Comparison of ENCODE assay signal across 7 mouse cellular contexts in genomic region chr17:67651506-67651905, GRCm38 (mm10). TPM values are rescaled to one million over a fixed set of nuclear protein-coding genes. Genes with fewer than 3 reads are reported as not detected.
DNase-seq lines count a peak whose midpoint lies in the region; ATAC-seq lines count a peak whose summit lies in the region.

No protein-coding gene starts in this region.

- H3K9me3 ChIP-seq in forebrain, embryonic 11.5 days (ENCODE audit: control insufficient read depth, low read length), result no peaks in the 10 kb centered on the region
- no peaks in the 10 kb centered on the region for H3K9me3 ChIP-seq in liver, embryonic 13.5 days (replicated peaks)

- H3K4me1 ChIP-seq in forebrain, embryonic 11.5 days (replicated peaks; ENCODE audit: control insufficient read depth, insufficient read depth, low read length), result no peaks in the 10 kb centered on the region
- H3K4me1 ChIP-seq in liver, embryonic 13.5 days (replicated peaks), result no peaks in the 10 kb centered on the region

- no peak overlapping the region for H3K27ac ChIP-seq in forebrain, embryonic 11.5 days (ENCODE audit: low read depth, low read length)
- H3K27ac ChIP-seq in liver, embryonic 13.5 days, result no peak overlapping the region

- no peak overlapping the region for H3K4me2 ChIP-seq in forebrain, embryonic 11.5 days (ENCODE audit: low read depth, low read length, severe bottlenecking)
- H3K4me2 ChIP-seq in liver, embryonic 13.5 days, result no peak overlapping the region

- peak; percentile 11 for DNase-seq in urinary bladder, adult 18-20 months (ENCODE audit: low spot score in 2 of 2)
- DNase-seq in urinary bladder, postnatal 10 days (ENCODE audit: low spot score), result no peak
- peak; percentile 73 for DNase-seq in brain, adult 2 months (ENCODE audit: low read depth, low spot score)
- DNase-seq in forebrain, embryonic 11.5 days (ENCODE audit: low spot score), result peak; percentile 68
- DNase-seq in kidney, adult 9 months, result peak; percentile 82
- peak; percentile 11 for DNase-seq in liver, embryonic 13.5 days
- DNase-seq in right cerebral cortex, postnatal 10 days (ENCODE audit: low spot score in 2 of 2), result peak; percentile 43 to 52

- 14% methylated on average over 4 of the region's 4 CpGs for WGBS in forebrain, embryonic 11.5 days
- WGBS in liver, embryonic 13.5 days (ENCODE audit: insufficient replicate concordance), result 15% methylated on average over 4 of the region's 4 CpGs

- H3K27me3 ChIP-seq in forebrain, embryonic 11.5 days (ENCODE audit: control insufficient read depth, insufficient read depth, low read length), result no peaks in the 10 kb centered on the region
- H3K27me3 ChIP-seq in liver, embryonic 13.5 days, result no peaks in the 10 kb centered on the region

- H3K4me3 ChIP-seq in forebrain, embryonic 11.5 days (ENCODE audit: low read depth, low read length), result no peak overlapping the region
- H3K4me3 ChIP-seq in liver, embryonic 13.5 days (replicated peaks), result no peak overlapping the region

- no peaks in the 10 kb centered on the region for H3K36me3 ChIP-seq in forebrain, embryonic 11.5 days (ENCODE audit: control insufficient read depth, insufficient read depth, low read length)
- H3K36me3 ChIP-seq in liver, embryonic 13.5 days, result no peaks in the 10 kb centered on the region

- no peak overlapping the region for H3K9ac ChIP-seq in forebrain, embryonic 11.5 days (ENCODE audit: low read length)
- H3K9ac ChIP-seq in liver, embryonic 13.5 days, result no peak overlapping the region

- peak; percentile 85 for ATAC-seq in forebrain, embryonic 11.5 days (replicated peaks; ENCODE audit: low FRiP score)
- no peak for ATAC-seq in liver, embryonic 13.5 days (ENCODE audit: low read depth)

RNA-seq across cellular contexts. Expression of gene Lrrc30, which starts 19.0 kb away (rescaled TPM):
- not detected in 2 replicates for polyA plus RNA-seq in forebrain, embryonic 11.5 days (2014; fragmentation: Nextera tagmentation; extraction: Ambion mirVana)
- not detected in 2 replicates for polyA plus RNA-seq in liver, embryonic 13.5 days (2015; fragmentation: Nextera tagmentation; extraction: Ambion mirVana)

RNA-seq across cellular contexts. Expression of gene Lama1, which starts 45.6 kb away (rescaled TPM):
- 28.5 and 31.5 TPM in 2 replicates for polyA plus RNA-seq in forebrain, embryonic 11.5 days (2014; fragmentation: Nextera tagmentation; extraction: Ambion mirVana)
- polyA plus RNA-seq in liver, embryonic 13.5 days (2015; fragmentation: Nextera tagmentation; extraction: Ambion mirVana), result 0.74 and 1.0 TPM in 2 replicates

Comparison
In these comparisons a context has a peak if more than half of its experiments do, and no peak if none do; other contexts are left out.
1. RNA of gene Lama1, which starts 45.6 kb away (polyA plus RNA-seq): 28.5 to 31.5 TPM in forebrain, embryonic 11.5 days; 0.74 to 1.0 TPM in liver, embryonic 13.5 days; every median in the first group is over 10 times any median in the second.